Mouse (Mus musculus): Measurements from ENCODE around the gene Med28.

Med28 gene

GRCm38 (mm10) chr5:45513511-45513910, 6.5 kb upstream of the Med28 start:
- peak; percentile 58 to 64 for DNase-seq

- peak; percentile 52 to 61 for DNase-seq
Measured at GRCm38 (mm10) chr5:45514599-45514998, 5.4 kb upstream of the Med28 start.

GRCm38 (mm10) chr5:45515151-45515743, 4.8 kb upstream of the Med28 start:
- DNase-seq = peak; percentile 63 to 75

- peak in 1 of 2 experiments; percentile 12 for DNase-seq
Measured at GRCm38 (mm10) chr5:45520809-45521110, 731 bp downstream of the Med28 start.

- DNase-seq = no peak
Measured at GRCm38 (mm10) chr5:45521601-45522000, 1.6 kb downstream of the Med28 start.

GRCm38 (mm10) chr5:45525101-45525500, 5.1 kb downstream of the Med28 start:
- peak; percentile 6 to 44 for DNase-seq

GRCm38 (mm10) chr5:45526338-45526737, 6.3 kb downstream of the Med28 start:
- no peak for DNase-seq

- peak; percentile 22 to 78 for DNase-seq
Measured at GRCm38 (mm10) chr5:45529696-45530095, 9.7 kb downstream of the Med28 start.

- peak; percentile 90 to 93 for DNase-seq
Measured at GRCm38 (mm10) chr5:45534319-45535098, 14.5 kb downstream of the Med28 start.

GRCm38 (mm10) chr5:45535177-45535576, 15.1 kb downstream of the Med28 start:
- no peak for DNase-seq

- DNase-seq = peak in 1 of 2 experiments; percentile 23
Measured at GRCm38 (mm10) chr5:45539502-45539901, 19.5 kb downstream of the Med28 start.

- no peak for DNase-seq
Measured at GRCm38 (mm10) chr5:45543374-45543773, 23.3 kb downstream of the Med28 start.

GRCm38 (mm10) chr5:45549586-45549985, 29.6 kb downstream of the Med28 start:
- no peak for DNase-seq

GRCm38 (mm10) chr5:45564054-45564453, 44.0 kb downstream of the Med28 start:
- DNase-seq = peak; percentile 33 to 43

GRCm38 (mm10) chr5:45565829-45566228, 45.8 kb downstream of the Med28 start:
- no peak for DNase-seq

GRCm38 (mm10) chr5:45572816-45573215, 52.8 kb downstream of the Med28 start:
- peak; percentile 51 to 68 for DNase-seq

- no peak for DNase-seq
Measured at GRCm38 (mm10) chr5:45576716-45577115, 56.7 kb downstream of the Med28 start.

- no peak for DNase-seq
Measured at GRCm38 (mm10) chr5:45577376-45577775, 57.3 kb downstream of the Med28 start.

All from kidney, postnatal 36 days (tissue).